Mouse (Mus musculus): ENCODE measurements at regions not wholly inside any gene's neighbourhood (a gene's known extent, or its start where the extent isn't known, plus 50 kb on each side); places are given as distances from the start of the nearest gene placed in this dataset.
"Not testable (repeated sequence)": the region's sequence is repeated elsewhere in the genome, so short reads cannot be mapped to it uniquely, and the experiment has no call there.

- DNase-seq (ENCODE audit: low spot score in 2 of 2) = no peak
Measured at GRCm38 (mm10) chr9:27453476-27453875, 56.9 kb downstream of the Spata19 start.

GRCm38 (mm10) chr9:27453924-27454652 is 57.5 kb downstream of the Spata19 start:
- peak; percentile 75 to 80 for DNase-seq (ENCODE audit: low spot score in 2 of 2)

GRCm38 (mm10) chr9:27458335-27459040 is 61.9 kb downstream of the Spata19 start:
- DNase-seq (ENCODE audit: low spot score in 2 of 2) = no peak

GRCm38 (mm10) chr9:27461029-27461428 is 64.4 kb downstream of the Spata19 start:
- no peak for DNase-seq (ENCODE audit: low spot score in 2 of 2)

GRCm38 (mm10) chr9:27464006-27464405 is 67.4 kb downstream of the Spata19 start:
- DNase-seq (ENCODE audit: low spot score in 2 of 2) = no peak

- DNase-seq (ENCODE audit: low spot score in 2 of 2) = peak in 1 of 2 experiments; percentile 57
Measured at GRCm38 (mm10) chr9:27475468-27475867, 78.9 kb downstream of the Spata19 start.

GRCm38 (mm10) chr9:27476636-27477035 is 80.0 kb downstream of the Spata19 start:
- no peak for DNase-seq (ENCODE audit: low spot score in 2 of 2)

GRCm38 (mm10) chr9:27477079-27477687 is 80.6 kb downstream of the Spata19 start:
- DNase-seq (ENCODE audit: low spot score in 2 of 2) = no peak

- DNase-seq (ENCODE audit: low spot score in 2 of 2) = no peak
Measured at GRCm38 (mm10) chr9:27478346-27478745, 81.7 kb downstream of the Spata19 start.

GRCm38 (mm10) chr9:27501816-27502215 is 105.2 kb downstream of the Spata19 start:
- no peak for DNase-seq (ENCODE audit: low spot score in 2 of 2)

- DNase-seq (ENCODE audit: low spot score in 2 of 2) = no peak
Measured at GRCm38 (mm10) chr9:27509157-27509556, 112.6 kb downstream of the Spata19 start.

- DNase-seq (ENCODE audit: low spot score in 2 of 2) = no peak
Measured at GRCm38 (mm10) chr9:27509711-27510110, 113.1 kb downstream of the Spata19 start.

GRCm38 (mm10) chr9:27511161-27511560 is 114.6 kb downstream of the Spata19 start:
- DNase-seq (ENCODE audit: low spot score in 2 of 2) = peak; percentile 35 to 72

- peak in 1 of 2 experiments; percentile 6 for DNase-seq (ENCODE audit: low spot score in 2 of 2)
Measured at GRCm38 (mm10) chr9:27515427-27516110, 119.0 kb downstream of the Spata19 start.

GRCm38 (mm10) chr9:27518031-27518430 is 121.4 kb downstream of the Spata19 start:
- DNase-seq (ENCODE audit: low spot score in 2 of 2) = no peak

GRCm38 (mm10) chr9:27519711-27520110 is 123.1 kb downstream of the Spata19 start:
- DNase-seq (ENCODE audit: low spot score in 2 of 2) = no peak

GRCm38 (mm10) chr9:27521181-27521580 is 124.6 kb downstream of the Spata19 start:
- no peak for DNase-seq (ENCODE audit: low spot score in 2 of 2)

- DNase-seq (ENCODE audit: low spot score in 2 of 2) = no peak
Measured at GRCm38 (mm10) chr9:27526681-27527080, 130.1 kb downstream of the Spata19 start.

GRCm38 (mm10) chr9:27538480-27538879 is 141.9 kb downstream of the Spata19 start:
- no peak for DNase-seq (ENCODE audit: low spot score in 2 of 2)

GRCm38 (mm10) chr9:27541585-27542151 is 145.1 kb downstream of the Spata19 start:
- no peak for DNase-seq (ENCODE audit: low spot score in 2 of 2)

GRCm38 (mm10) chr9:27554697-27555096 is 158.1 kb downstream of the Spata19 start:
- DNase-seq (ENCODE audit: low spot score in 2 of 2) = not testable (repeated sequence)

All from left cerebral cortex, adult 9 months (tissue).